Mouse (Mus musculus) adipocyte (in vitro differentiated cells): ENCODE data around the gene Nucks1.
"Not testable (repeated sequence)": the region's sequence is repeated elsewhere in the genome, so short reads cannot be mapped to it uniquely, and the experiment has no call there.

Experiments used
- DNase-seq: peaks from one replicate; pipeline ENCODE4 v3.0.0-alpha.2; 2016; ENCODE audit warnings: low spot score

The Nucks1 gene

GRCm38 (mm10) chr1:131910001-131910648, at the start of gene Nucks1:
TSS of gene Nucks1 (plus strand) at chr1:131910534.
- peak; percentile 99 for DNase-seq

- no peak for DNase-seq
Measured at GRCm38 (mm10) chr1:131861811-131862210, 48.5 kb upstream of the Nucks1 start.

GRCm38 (mm10) chr1:131865596-131865995, 44.7 kb upstream of the Nucks1 start:
- DNase-seq, result no peak

- DNase-seq, result no peak
Measured at GRCm38 (mm10) chr1:131866304-131866999, 43.9 kb upstream of the Nucks1 start.

- DNase-seq, result peak; percentile 94
Measured at GRCm38 (mm10) chr1:131867093-131867945, 43.0 kb upstream of the Nucks1 start, which contains the start of gene Rab29. TSS of gene Rab29 (plus strand) at chr1:131867224.

GRCm38 (mm10) chr1:131867946-131868290, 42.4 kb upstream of the Nucks1 start:
- DNase-seq, result no peak

GRCm38 (mm10) chr1:131869561-131869960, 40.8 kb upstream of the Nucks1 start:
- DNase-seq, result no peak

GRCm38 (mm10) chr1:131872856-131873255, 37.5 kb upstream of the Nucks1 start:
- peak; percentile 21 for DNase-seq

GRCm38 (mm10) chr1:131879816-131880215, 30.5 kb upstream of the Nucks1 start:
- no peak for DNase-seq

- no peak for DNase-seq
Measured at GRCm38 (mm10) chr1:131882787-131883186, 27.5 kb upstream of the Nucks1 start.

GRCm38 (mm10) chr1:131886173-131886572, 24.2 kb upstream of the Nucks1 start:
- DNase-seq, result no peak

GRCm38 (mm10) chr1:131886641-131887040, 23.7 kb upstream of the Nucks1 start:
- DNase-seq, result no peak

- DNase-seq, result no peak
Measured at GRCm38 (mm10) chr1:131890043-131890658, 20.2 kb upstream of the Nucks1 start.

GRCm38 (mm10) chr1:131891436-131891835, 18.9 kb upstream of the Nucks1 start:
- no peak for DNase-seq

GRCm38 (mm10) chr1:131902679-131903078, 7.7 kb upstream of the Nucks1 start:
- DNase-seq, result no peak

- no peak for DNase-seq
Measured at GRCm38 (mm10) chr1:131903251-131903650, 7.1 kb upstream of the Nucks1 start.

GRCm38 (mm10) chr1:131905497-131905896, 4.8 kb upstream of the Nucks1 start:
- peak; percentile 64 for DNase-seq

GRCm38 (mm10) chr1:131908456-131908855, 1.9 kb upstream of the Nucks1 start:
- no peak for DNase-seq

GRCm38 (mm10) chr1:131909236-131909635, 1.1 kb upstream of the Nucks1 start:
- DNase-seq, result not testable (repeated sequence)

- peak; percentile 85 for DNase-seq
Measured at GRCm38 (mm10) chr1:131910674-131911558, 582 bp downstream of the Nucks1 start.

GRCm38 (mm10) chr1:131917634-131918033, 7.3 kb downstream of the Nucks1 start:
- no peak for DNase-seq
